Mouse (Mus musculus) left cerebral cortex, adult 8-10 months (tissue): ENCODE measurements at regions not wholly inside any gene's neighbourhood (a gene's known extent, or its start where the extent isn't known, plus 50 kb on each side); places are given as distances from the start of the nearest gene placed in this dataset.

Source experiments
- DNase-seq, 2 experiments: peaks; one replicate each; pipeline ENCODE4 v3.0.0; 2022; ENCODE audit warnings: low spot score in 2 of 2
- microRNA-seq, 2 experiments: library from miRNA; unstranded; fragments of <30 nt; microRNA quantifications; one replicate each; pipeline ENCODE4 v1.2.0; 2022

DNA sequence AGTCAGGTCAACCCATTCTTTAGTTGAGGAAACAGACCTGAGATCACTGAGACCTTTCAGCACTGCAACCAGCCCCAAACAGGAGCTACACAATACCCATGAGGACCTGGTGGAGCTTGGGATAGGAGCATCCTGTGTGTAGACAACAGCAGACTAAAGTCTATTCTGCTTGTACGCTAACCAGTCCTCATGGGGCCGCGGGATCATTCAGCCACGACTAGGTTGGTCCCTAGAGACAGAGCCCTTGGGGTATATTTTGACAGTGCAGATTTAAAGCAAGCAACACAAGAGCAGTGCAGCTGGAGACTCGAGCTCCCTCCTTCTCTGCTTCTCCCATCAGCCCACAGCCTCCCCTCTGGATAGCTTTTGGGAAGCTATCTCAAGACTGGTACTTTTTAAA, 51.7 kb upstream of the Ankrd34c start:
- DNase-seq, result no peak

DNA sequence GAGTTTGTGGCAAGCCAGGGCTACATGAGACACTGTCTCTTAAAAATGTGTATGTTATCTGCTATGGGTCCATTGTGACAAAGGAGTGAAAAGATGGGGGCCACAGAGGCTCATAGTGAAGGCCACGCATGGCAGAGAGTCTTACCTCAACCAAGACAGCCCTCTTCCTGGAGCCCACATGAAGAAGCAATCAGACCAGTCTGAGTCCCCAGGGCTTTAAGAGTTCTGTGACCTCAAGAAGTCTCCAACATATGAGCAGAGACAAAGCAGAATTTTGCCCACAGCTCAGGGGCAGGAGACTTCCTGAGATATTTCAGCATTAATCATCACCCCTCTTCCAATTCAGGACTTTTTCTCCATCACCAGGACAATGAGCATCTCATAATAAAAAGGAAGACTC, 50.4 kb upstream of the Ankrd34c start:
- DNase-seq, result no peak

Small RNA genes in the stretch of these regions (microRNA-seq; reads per million reads assigned to microRNA genes)
- 133 to 136 reads per million in 2 experiments for gene Mir184
